ENCODE assay signal across 7 mouse cellular contexts in genomic region chr2:157474269-157474729, GRCm38 (mm10). TPM values are rescaled to one million over a fixed set of nuclear protein-coding genes. Genes with fewer than 3 reads are reported as not detected.
DNase-seq lines count a peak whose midpoint lies in the region; ATAC-seq lines count a peak whose summit lies in the region.

No protein-coding gene starts in this region.

- WGBS in embryonic facial prominence, embryonic 10.5 days: 15% methylated on average over 6 of the region's 6 CpGs
- WGBS in hindbrain, embryonic 12.5 days: 3% methylated on average over 6 of the region's 6 CpGs
- WGBS in midbrain, embryonic 12.5 days: 15% methylated on average over 6 of the region's 6 CpGs

- peak overlapping the region; percentile 19; the same call in 1 of the 2 replicates for H3K4me3 ChIP-seq in embryonic facial prominence, embryonic 10.5 days
- no peak overlapping the region for H3K4me3 ChIP-seq in hindbrain, embryonic 12.5 days
- no peak overlapping the region for H3K4me3 ChIP-seq in midbrain, embryonic 12.5 days

- no peak for ATAC-seq in hindbrain, embryonic 12.5 days (ENCODE audit: low FRiP score)
- ATAC-seq in midbrain, embryonic 12.5 days (ENCODE audit: low FRiP score, low read depth): no peak
- no peak for ATAC-seq in megakaryocyte-erythroid progenitor cell, adult 5-6 weeks (replicated peaks; ENCODE audit: low FRiP score, low TSS enrichment, poor library complexity, severe bottlenecking)

- peaks cover 100% of the 10 kb centered on the region for H3K4me1 ChIP-seq in embryonic facial prominence, embryonic 10.5 days
- H3K4me1 ChIP-seq in hindbrain, embryonic 12.5 days: peaks cover 86% of the 10 kb centered on the region
- peaks cover 84% of the 10 kb centered on the region for H3K4me1 ChIP-seq in midbrain, embryonic 12.5 days

- no peaks in the 10 kb centered on the region for H3K9me3 ChIP-seq in embryonic facial prominence, embryonic 10.5 days
- no peaks in the 10 kb centered on the region for H3K9me3 ChIP-seq in hindbrain, embryonic 12.5 days (replicated peaks)
- no peaks in the 10 kb centered on the region for H3K9me3 ChIP-seq in midbrain, embryonic 12.5 days

- H3K4me2 ChIP-seq in hindbrain, embryonic 12.5 days (replicated peaks): peak overlapping the region; percentile 13; the same call in 1 of the 2 replicates
- H3K4me2 ChIP-seq in midbrain, embryonic 12.5 days (replicated peaks): no peak overlapping the region; the same call in 1 of the 2 replicates

- H3K27me3 ChIP-seq in embryonic facial prominence, embryonic 10.5 days (replicated peaks; ENCODE audit: low read depth, poor library complexity, severe bottlenecking): no peaks in the 10 kb centered on the region
- no peaks in the 10 kb centered on the region for H3K27me3 ChIP-seq in hindbrain, embryonic 12.5 days
- peaks cover 13% of the 10 kb centered on the region; the same call in 1 of the 2 replicates for H3K27me3 ChIP-seq in midbrain, embryonic 12.5 days

- DNase-seq in embryo, embryonic 10.5 days (ENCODE audit: low spot score): peak; percentile 64
- peak; percentile 64 for DNase-seq in embryonic facial prominence, embryonic 10.5 days (ENCODE audit: low spot score)
- DNase-seq in adrenal gland, adult 8-10 months: no peak
- no peak for DNase-seq in c-Kit-positive CD71-positive TER-119-positive erythroid progenitor cells, embryonic 14.5 days (ENCODE audit: low spot score)

- peak overlapping the region; percentile 59 for H3K9ac ChIP-seq in hindbrain, embryonic 12.5 days
- peak overlapping the region; percentile 48 for H3K9ac ChIP-seq in midbrain, embryonic 12.5 days (replicated peaks)

- peaks cover 30% of the 10 kb centered on the region for H3K36me3 ChIP-seq in embryonic facial prominence, embryonic 10.5 days (replicated peaks)
- peaks cover 15% of the 10 kb centered on the region for H3K36me3 ChIP-seq in hindbrain, embryonic 12.5 days
- H3K36me3 ChIP-seq in midbrain, embryonic 12.5 days: peaks cover 22% of the 10 kb centered on the region

- peak overlapping the region; percentile 88 for H3K27ac ChIP-seq in embryonic facial prominence, embryonic 10.5 days (replicated peaks)
- H3K27ac ChIP-seq in hindbrain, embryonic 12.5 days: peak overlapping the region; percentile 99
- peak overlapping the region; percentile 97 for H3K27ac ChIP-seq in midbrain, embryonic 12.5 days (replicated peaks)

RNA-seq across cellular contexts. Expression of gene Src, which starts 56.1 kb away (rescaled TPM):
- polyA plus RNA-seq in embryonic facial prominence, embryonic 10.5 days (2016; fragmentation: Nextera tagmentation; extraction: Ambion mirVana): 22.1 and 23.1 TPM in 2 replicates
- polyA plus RNA-seq in hindbrain, embryonic 12.5 days (2016; fragmentation: Nextera tagmentation; extraction: Ambion mirVana): 33.6 and 35.1 TPM in 2 replicates
- polyA plus RNA-seq in midbrain, embryonic 12.5 days (2016; fragmentation: Nextera tagmentation; extraction: Ambion mirVana): 33.5 and 36.6 TPM in 2 replicates
- 10 to 100 TPM; 18.3 to 32.9 (median 24.8) TPM for total RNA-seq in adrenal gland, adult 8-10 months (2022)
- 0.42 TPM in 1 of 2 replicates, not detected in the other for total RNA-seq in megakaryocyte-erythroid progenitor cell, adult 5-6 weeks (2014; fragmentation: Nextera tagmentation)
- total RNA-seq in megakaryocyte-erythroid progenitor cell, adult 5-6 weeks (2017): 0.75 and 1.3 TPM in 2 replicates

Comparison
In these comparisons a context has a peak if more than half of its experiments do, and no peak if none do; other contexts are left out.
1. DNase-seq: peak in embryo, embryonic 10.5 days (single experiment) and embryonic facial prominence, embryonic 10.5 days (single experiment); none in adrenal gland, adult 8-10 months (single experiment) and c-Kit-positive CD71-positive TER-119-positive erythroid progenitor cells, embryonic 14.5 days (single experiment).
2. Peak in every context shown above with its lines, with median percentiles within 50 percentile points of each other: H3K27ac ChIP-seq.